Mouse (Mus musculus): ENCODE data around the gene Upk2.

The Upk2 gene

GRCm38 (mm10) chr9:44488416-44488815 lies 33.6 kb upstream of the Upk2 start:
- no peak for DNase-seq (ENCODE audit: low spot score in 2 of 2)

- DNase-seq (ENCODE audit: low spot score in 2 of 2) = no peak
Measured at GRCm38 (mm10) chr9:44487441-44487840, 32.7 kb upstream of the Upk2 start.

DNA sequence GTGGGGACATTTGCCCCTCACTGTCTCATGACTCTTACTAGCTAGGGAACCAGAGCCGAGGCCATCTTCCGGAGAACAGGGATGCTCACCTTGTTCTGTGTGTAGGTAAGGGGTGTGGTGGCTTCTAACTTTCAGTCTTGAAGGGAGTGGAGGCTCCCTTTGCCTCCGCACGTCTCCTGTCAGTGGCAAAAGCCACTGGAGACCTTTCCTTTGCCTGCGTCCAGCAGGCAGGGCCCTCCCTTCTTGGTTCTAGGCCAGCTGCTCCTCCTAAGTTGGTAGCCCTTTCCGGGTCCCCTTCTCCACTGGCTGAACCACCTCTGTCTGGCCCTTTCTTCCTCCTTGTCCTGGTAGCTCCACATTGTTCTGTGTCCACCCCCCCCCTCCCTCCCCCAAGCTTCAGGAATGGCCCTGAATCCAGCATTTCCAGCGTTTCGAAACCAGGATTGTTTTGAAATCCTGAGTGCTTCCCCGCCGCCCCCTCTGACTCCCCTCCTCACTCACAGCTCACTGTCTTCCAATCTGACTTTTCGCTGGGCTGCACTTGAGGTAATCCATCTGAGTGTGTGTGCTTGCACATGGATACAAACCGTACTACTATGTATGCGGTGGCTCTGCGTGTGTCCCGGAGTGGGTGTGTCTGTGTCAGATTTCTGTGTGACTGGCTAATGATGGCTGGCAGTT lies 32.1 kb upstream of the Upk2 start:
- no peak for DNase-seq (ENCODE audit: low spot score in 2 of 2)

- DNase-seq (ENCODE audit: low spot score in 2 of 2) = no peak
Measured at GRCm38 (mm10) chr9:44486335-44486734, 31.6 kb upstream of the Upk2 start.

GRCm38 (mm10) chr9:44485516-44486161 lies 30.9 kb upstream of the Upk2 start:
- DNase-seq (ENCODE audit: low spot score in 2 of 2) = no peak

- no peak for DNase-seq (ENCODE audit: low spot score in 2 of 2)
Measured at GRCm38 (mm10) chr9:44485105-44485515, 30.3 kb upstream of the Upk2 start.

DNA sequence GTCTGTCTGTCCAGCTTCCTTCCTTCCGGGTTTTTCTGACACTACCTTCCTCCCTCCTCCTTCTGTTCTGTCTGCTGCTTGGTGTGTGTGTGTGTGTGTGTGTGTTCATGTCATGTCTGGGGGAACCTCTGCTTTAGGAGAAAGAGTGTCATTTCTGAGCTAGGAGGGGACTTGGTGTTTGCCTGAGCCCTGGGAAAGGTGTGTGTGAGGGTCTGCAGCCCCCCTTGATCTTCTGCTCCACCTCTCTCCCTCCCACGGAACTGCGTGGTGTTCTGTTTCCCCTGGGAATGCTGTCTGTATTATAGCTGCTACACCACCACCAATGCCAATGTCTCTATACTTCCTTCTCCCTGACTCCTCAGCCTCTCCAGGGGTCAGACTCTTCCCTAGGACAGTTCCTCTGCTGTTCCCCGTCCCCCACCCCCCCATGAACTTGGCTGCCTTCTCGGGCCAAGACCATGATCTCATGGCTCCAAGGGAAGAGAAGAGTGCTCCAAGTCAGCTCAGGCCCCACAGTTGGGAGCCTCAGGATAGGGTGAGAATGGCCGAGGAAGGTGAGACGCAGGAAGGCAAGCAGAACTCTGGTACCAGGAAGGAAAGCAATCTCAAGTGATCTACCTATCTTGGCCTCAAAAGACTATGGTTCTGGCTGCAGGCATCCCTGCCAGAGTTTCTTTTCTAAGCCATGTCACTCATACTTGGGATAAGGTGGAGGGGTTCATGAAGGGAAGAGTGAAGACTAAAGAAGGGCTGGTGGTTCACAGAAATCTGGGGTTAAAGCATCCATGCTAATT lies 29.7 kb upstream of the Upk2 start:
- no peak for DNase-seq (ENCODE audit: low spot score in 2 of 2)

DNA sequence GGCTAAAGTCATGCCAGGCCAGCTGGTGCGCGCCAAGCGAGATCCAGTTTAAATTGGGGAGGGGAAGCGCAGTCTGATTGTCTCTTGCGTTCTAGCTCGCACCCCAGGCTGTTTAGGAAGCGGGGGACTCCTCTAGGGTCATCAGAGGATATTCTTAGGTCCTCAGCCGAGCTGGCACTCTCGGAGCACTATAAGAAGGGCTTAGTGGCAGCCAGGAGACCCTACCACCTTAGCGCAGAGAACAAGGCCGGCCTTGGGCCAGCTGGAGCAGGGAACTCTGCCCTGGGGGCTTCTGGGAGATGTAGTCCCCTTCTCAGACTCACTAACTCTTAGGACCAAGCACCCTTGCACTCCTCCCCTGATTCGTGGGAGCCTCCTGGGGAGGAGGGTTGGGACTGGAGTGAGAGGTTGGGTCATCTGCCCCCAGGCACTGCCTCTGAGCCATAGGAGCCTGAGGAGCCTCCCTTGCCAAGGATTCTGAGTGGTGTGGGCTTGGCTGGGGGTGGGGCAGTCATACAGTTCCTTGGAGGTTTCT lies 28.8 kb upstream of the Upk2 start:
- DNase-seq (ENCODE audit: low spot score in 2 of 2) = peak in 1 of 2 experiments; percentile 52

DNA sequence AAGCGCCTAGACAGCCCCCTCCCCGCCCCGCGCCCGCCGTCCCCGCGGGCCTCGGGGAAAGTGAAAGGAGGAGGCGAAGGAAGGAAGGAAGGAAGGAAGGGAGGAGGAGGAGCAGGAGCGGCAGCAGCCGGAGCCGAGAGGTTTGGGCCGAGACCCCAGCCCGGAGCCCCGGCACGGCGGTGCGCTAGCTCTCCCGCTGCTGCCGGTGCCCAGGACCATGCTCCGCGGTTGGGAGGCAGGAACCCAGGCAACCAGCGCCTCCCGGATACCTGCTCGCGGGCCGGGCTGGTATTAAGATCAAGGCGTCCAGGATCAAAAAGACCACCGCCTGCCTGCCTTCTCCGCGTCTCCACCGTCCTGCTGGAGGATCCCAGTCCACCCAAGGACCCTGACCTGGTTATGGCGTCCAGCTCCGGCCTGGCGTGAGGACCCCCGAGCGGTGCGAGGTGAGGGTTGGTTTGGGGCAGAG lies 28.3 kb upstream of the Upk2 start:
- no peak for DNase-seq (ENCODE audit: low spot score in 2 of 2)

DNA sequence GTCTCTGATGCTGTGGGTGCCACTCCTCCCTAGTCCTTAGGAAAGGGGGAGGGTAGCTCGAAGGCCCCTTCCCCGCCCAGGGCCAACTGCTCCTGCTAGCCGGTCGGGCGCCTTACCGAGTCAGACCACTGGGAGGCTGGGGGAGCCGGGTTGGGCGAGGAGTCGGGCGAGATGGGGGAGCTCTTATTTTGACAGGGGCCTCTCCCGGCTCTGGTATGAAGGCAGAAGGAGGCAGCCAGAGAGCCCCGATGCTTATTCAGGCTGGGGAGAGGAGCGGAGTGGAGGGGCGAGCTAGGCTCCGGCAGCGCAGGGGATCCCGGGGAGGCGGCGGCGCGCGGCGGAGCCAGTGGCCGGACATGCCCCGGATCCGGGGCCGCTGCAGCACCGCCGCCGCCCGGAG lies 27.8 kb upstream of the Upk2 start, which contains the start of gene Bcl9l:
TSS of gene Bcl9l (plus strand) at position 274 of the 400 bp plus-strand sequence.
- DNase-seq (ENCODE audit: low spot score in 2 of 2) = peak; percentile 84 to 90

DNA sequence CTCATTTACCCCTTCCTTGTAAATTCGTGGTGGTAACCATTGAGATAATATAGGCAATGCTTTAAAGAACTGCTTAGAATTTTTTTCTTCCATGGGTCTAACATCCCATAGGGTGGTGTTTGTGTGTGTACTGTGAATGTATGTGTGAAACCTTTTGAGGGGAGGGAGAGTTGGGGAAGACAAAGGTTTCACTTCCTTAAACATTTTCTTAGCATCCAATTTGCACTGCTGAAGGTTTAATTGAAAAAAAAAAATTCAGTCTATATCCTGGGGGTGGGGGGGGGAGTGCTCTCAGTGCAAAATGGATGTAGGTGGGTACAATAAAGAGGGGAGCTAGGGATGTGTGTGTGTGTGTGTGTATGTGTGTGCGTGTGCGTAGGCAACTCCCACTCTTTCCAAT lies 27.3 kb upstream of the Upk2 start:
- DNase-seq (ENCODE audit: low spot score in 2 of 2) = no peak

GRCm38 (mm10) chr9:44479628-44480428 lies 25.1 kb upstream of the Upk2 start:
- peak in 1 of 2 experiments; percentile 92 for DNase-seq (ENCODE audit: low spot score in 2 of 2)

DNA sequence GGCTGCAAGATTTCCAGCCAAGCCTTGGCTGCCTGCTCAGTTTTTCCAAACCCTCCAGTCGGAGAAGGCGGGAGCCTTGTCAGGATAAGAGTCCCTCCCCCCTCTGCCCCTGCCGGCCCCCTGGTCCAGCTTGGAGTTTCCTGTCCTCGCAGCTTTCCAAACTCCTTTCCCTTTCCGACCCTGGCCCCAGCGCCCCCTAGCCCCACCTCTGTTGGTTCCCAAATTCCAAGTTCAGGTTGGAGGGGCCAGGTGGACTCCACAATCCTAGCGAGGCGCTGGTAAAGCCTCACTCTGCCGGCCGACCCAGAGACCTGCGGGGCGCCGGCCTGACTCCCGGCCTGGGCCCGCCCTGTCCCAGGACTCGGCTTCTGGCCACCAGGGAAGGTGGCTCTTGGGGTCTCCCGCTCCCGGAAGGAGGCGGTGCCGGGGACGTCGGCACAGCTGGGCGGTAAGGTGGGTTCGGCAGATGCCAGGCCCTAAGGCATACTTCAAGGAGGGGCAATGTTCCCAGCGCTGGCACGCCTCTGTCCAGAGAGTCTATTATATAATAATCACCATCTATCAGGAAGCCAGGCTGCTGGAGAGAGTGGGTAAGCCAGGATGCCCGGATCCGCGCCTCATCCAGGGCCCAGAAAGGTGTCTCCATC lies 24.3 kb upstream of the Upk2 start:
- peak in 1 of 2 experiments; percentile 62 for DNase-seq (ENCODE audit: low spot score in 2 of 2)

- DNase-seq (ENCODE audit: low spot score in 2 of 2) = peak in 1 of 2 experiments; percentile 75
Measured at GRCm38 (mm10) chr9:44478229-44478921, 23.6 kb upstream of the Upk2 start.

- peak in 1 of 2 experiments; percentile 76 for DNase-seq (ENCODE audit: low spot score in 2 of 2)
Measured at GRCm38 (mm10) chr9:44477339-44478228, 22.8 kb upstream of the Upk2 start.

DNA sequence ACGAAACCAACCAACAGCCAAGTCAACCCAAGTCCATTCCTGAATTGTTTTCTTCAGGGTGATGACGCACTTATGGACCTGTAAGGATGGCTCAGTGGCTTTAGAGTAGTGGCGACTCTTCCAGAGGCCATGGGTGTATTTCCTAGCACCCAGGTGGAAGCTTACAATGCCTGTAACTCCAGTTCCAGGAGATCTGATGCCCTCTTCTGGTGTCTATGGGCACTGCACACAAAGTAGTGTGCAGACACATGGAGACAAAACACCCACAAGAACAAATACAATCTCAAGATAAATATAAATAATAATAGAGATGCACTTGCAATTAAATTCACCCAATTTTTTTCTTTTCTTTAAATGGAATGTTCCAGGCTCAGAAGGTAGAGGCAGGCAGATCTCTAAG lies 21.2 kb upstream of the Upk2 start:
- no peak for DNase-seq (ENCODE audit: low spot score in 2 of 2)

DNA sequence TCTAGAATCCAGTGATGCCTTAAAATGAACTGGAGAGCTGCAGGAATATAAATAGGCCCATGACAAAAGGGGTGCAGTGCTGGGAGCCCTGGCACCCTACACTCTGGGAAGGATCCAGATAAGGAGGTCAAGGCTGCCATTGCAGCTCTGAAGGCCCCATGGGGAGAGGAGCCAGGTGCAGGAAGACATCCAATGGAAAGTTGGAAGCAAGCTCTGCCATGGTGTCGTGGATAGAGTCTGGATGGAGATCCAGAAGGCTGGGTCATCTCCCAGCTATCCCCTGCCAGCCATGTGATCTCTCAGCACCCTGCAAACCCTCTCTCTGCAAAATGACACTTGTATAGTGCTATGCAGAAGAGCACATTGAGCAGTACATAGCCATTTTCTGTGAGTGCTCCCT lies 19.6 kb upstream of the Upk2 start:
- no peak for DNase-seq (ENCODE audit: low spot score in 2 of 2)

GRCm38 (mm10) chr9:44473184-44473583 lies 18.4 kb upstream of the Upk2 start:
- DNase-seq (ENCODE audit: low spot score in 2 of 2) = no peak

- DNase-seq (ENCODE audit: low spot score in 2 of 2) = no peak
Measured at GRCm38 (mm10) chr9:44468800-44469199, 14.0 kb upstream of the Upk2 start.
